Mouse (Mus musculus) G1E (cell line): ENCODE measurements at regions not wholly inside any gene's neighbourhood (a gene's known extent, or its start where the extent isn't known, plus 50 kb on each side); places are given as distances from the start of the nearest gene placed in this dataset.

Experiments
- CTCF ChIP-seq: IDR thresholded peaks from 2 replicates; pipeline ENCODE4 v1.5.1; 2012; ENCODE audit warnings: low read depth, low read length, inconsistent platforms, mixed read lengths
- GATA1 ChIP-seq: IDR thresholded peaks from 2 replicates; pipeline ENCODE4 v1.6.1; 2012; ENCODE audit warnings: borderline replicate concordance, low read length, inconsistent platforms, mixed read lengths

DNA sequence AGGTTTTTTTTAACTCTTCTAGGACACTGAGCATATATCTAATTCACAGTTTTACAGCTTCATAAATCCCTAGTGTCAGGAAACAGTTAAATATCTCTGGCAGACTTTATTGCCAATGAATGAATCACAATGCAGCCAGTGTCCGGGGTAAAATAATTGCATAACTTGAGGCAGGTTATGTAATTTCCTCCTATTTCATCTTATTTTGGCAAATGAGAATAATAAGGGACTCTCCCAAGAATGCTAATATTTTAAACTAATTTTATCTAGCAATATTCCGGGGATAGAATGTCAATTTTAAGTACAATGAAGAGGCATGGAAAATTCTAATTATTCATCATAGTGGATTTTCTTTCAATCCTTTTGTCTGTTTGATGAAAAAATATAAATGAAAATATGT is 2740.6 kb downstream of the Gm37988 start:
- no peak for TF ChIP-seq CTCF
- TF ChIP-seq GATA1, result no peak
